Mouse (Mus musculus) liver, embryonic 14.5 days (tissue): ENCODE data around the gene Pdxp.

Experiments used
- CTCF ChIP-seq: IDR thresholded peaks from 2 replicates; pipeline ENCODE4 v1.5.1; 2016; ENCODE audit warnings: antibody characterized with exemption, low read depth, control low read depth
- EP300 ChIP-seq: IDR thresholded peaks from 2 replicates; pipeline ENCODE4 v1.6.1; 2016; ENCODE audit warnings: antibody characterized with exemption, low read depth

DNA sequence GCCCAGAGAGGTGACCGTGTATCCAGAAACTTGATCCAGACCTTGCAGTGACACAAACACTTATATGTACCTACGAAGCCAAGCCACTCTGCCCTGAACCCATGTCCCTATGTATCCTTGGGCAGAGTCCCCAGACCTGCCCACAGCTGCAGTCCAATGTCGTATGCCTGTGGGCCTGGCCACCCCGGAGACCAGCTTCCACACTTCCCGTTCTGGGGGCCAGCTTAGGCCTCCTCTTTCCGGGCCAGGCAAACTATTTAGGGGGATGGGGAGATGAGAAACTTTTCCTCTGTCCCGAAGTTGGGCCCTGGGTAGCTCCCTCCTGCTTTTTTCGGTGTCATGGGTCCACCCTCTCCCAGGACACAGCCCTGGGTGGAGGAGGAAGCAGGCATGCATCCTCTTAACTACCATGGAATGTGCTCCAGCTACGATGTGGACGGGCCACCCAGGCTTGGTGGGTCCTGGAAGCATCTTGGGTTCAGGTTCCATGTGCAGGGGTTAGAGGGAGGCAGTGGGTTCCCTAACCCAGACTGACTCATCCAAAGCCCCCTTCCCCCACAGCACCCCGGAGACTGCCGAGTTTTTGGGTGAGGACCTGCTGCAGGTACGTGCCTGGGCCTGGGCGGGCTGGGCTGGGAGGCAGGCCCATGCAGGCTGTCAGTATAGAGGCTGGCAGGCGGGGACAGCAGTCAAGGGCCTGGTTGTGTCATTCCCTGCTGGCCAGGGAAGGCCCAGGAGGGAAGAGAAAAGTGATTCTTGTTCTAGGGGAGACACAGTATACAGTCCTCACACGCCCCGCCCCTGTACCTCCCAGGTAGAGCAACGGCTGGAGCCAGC lies 12.9 kb upstream of the Pdxp start:
- no peak for TF ChIP-seq CTCF
- TF ChIP-seq EP300: no peak
